10 mouse cellular contexts compared by ENCODE assay signal in genomic region chr7:36317466-36318212, GRCm38 (mm10).
DNase-seq lines count a peak whose midpoint lies in the region; ATAC-seq lines count a peak whose summit lies in the region.
"Had no signal": no experiment of that assay in that cellular context is flagged by ENCODE, and none has a peak within 500 bp of the region (broad histone marks: within the 10 kb centered on the region; RNA-seq: fewer than 3 reads in every experiment).

No protein-coding gene starts in this region.

- no peak overlapping the region for H3K4me2 ChIP-seq in limb, embryonic 12.5 days

- peak overlapping the region; percentile 79 for H3K27ac ChIP-seq in limb, embryonic 12.5 days

- H3K36me3 ChIP-seq in limb, embryonic 12.5 days, result no peaks in the 10 kb centered on the region

- peaks cover 18% of the 10 kb centered on the region for H3K4me1 ChIP-seq in limb, embryonic 12.5 days (replicated peaks)

- ATAC-seq in limb, embryonic 12.5 days (ENCODE audit: insufficient number of reproducible peaks, insufficient read depth, low FRiP score, low TSS enrichment, low read depth), result peak; percentile 52; the same call in 1 of the 2 replicates
- no peak for ATAC-seq in erythroid progenitor cell, adult 5-6 weeks (replicated peaks; ENCODE audit: low FRiP score, poor library complexity, severe bottlenecking)
- ATAC-seq: liver, postnatal 0 days had no signal

- no peak overlapping the region for H3K9ac ChIP-seq in limb, embryonic 12.5 days (replicated peaks)
- H3K9ac ChIP-seq: liver, postnatal 0 days had no signal

- 0 out of 2 replicates have a peak, but pooled peaks cover 3% of the 10 kb centered on the region for H3K9me3 ChIP-seq in limb, embryonic 12.5 days

- no peaks in the 10 kb centered on the region for H3K27me3 ChIP-seq in limb, embryonic 12.5 days

- WGBS in limb, embryonic 12.5 days, result 13% methylated on average over 3 of the region's 3 CpGs

- peak; percentile 4 for DNase-seq in adrenal gland, adult 2 months
- DNase-seq in adrenal gland, postnatal 4 days (ENCODE audit: low spot score in 2 of 2), result no peak
- DNase-seq in embryo, embryonic 10.5 days (ENCODE audit: low spot score), result peak; percentile 53
- peak; percentile 72 to 74 for DNase-seq in heart, adult 9 months (ENCODE audit: low spot score in 2 of 2)
- DNase-seq in retina, postnatal 1 day, result no peak
- DNase-seq in layer of hippocampus, postnatal 14 days (ENCODE audit: low spot score in 2 of 2), result no peak
- DNase-seq: liver, postnatal 0 days; right cerebral cortex, postnatal 14 days had no signal

- no peak overlapping the region for H3K4me3 ChIP-seq in limb, embryonic 12.5 days (replicated peaks)

Comparison
In these comparisons a context has a peak if more than half of its experiments do, and no peak if none do; other contexts are left out.
1. DNase-seq: peak in adrenal gland, adult 2 months (single experiment), embryo, embryonic 10.5 days (single experiment) and heart, adult 9 months (2 of 2); none in adrenal gland, postnatal 4 days (0 of 2), retina, postnatal 1 day (single experiment) and layer of hippocampus, postnatal 14 days (0 of 2).